Mouse (Mus musculus) brain, embryonic 14.5 days (tissue): ENCODE measurements around the gene Atg16l2.

Experiments
- CTCF ChIP-seq: fragments of 200-500 bp; IDR thresholded peaks from 2 replicates; pipeline ENCODE4 v1.5.1; 2012; ENCODE audit warnings: inconsistent platforms, mild to moderate bottlenecking, moderate library complexity, borderline replicate concordance; ENCODE audit not compliant: insufficient read depth, insufficient read length; ENCODE audit errors: extremely low read depth
- POLR2A ChIP-seq: fragments of 200-500 bp; IDR thresholded peaks from 2 replicates; pipeline ENCODE4 v1.6.1; 2012; ENCODE audit warnings: mild to moderate bottlenecking, inconsistent platforms, borderline replicate concordance; ENCODE audit not compliant: poor library complexity, insufficient read depth, insufficient read length, severe bottlenecking; ENCODE audit errors: extremely low read depth

DNA sequence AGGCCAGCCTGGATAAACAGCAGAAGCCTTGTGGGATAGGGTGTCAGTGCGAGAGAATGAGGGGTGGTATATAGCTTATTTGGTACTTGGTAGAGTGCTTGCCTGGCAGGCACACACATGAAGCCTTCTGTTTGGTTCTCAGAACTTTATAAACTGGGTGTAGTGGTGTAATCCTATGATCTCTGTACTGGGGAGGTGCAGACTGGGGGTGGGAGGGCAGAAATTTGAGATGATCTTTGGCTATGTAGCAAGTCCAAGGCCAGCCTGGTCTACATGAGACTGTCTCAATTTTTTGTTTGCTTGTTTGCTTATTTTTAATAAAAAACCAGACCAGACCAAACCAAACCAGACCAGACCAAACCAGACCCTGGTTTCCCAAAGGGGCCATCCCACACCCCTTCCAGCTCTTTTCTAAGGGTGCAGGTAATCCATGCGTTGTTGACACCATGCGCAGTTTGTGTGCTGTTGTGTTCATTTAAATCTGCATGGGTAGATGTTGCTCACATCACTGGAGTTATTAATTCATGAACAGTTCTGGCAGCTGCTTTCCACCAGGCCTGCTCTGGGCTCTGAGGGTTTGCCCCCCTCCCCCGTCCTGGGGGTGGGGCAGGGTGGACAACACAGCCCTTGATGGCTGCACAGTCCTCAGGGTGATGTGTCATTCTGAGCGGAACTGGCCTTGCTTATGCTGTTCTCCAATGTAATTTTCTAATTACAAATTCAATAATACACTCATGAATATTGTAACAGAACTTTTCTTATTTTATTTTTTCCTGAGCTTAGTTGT, 30.2 kb upstream of the Atg16l2 start:
- no peak for TF ChIP-seq CTCF
- no peak for TF ChIP-seq POLR2A
